Mouse (Mus musculus): Measurements from ENCODE around the gene Ppp1r14a. TPM values are rescaled to one million over a fixed set of nuclear protein-coding genes. Genes with fewer than 3 reads are reported as not detected.

Ppp1r14a gene
- polyA plus RNA-seq, 1 experiment from 2014 or later: 21.8 TPM

DNA sequence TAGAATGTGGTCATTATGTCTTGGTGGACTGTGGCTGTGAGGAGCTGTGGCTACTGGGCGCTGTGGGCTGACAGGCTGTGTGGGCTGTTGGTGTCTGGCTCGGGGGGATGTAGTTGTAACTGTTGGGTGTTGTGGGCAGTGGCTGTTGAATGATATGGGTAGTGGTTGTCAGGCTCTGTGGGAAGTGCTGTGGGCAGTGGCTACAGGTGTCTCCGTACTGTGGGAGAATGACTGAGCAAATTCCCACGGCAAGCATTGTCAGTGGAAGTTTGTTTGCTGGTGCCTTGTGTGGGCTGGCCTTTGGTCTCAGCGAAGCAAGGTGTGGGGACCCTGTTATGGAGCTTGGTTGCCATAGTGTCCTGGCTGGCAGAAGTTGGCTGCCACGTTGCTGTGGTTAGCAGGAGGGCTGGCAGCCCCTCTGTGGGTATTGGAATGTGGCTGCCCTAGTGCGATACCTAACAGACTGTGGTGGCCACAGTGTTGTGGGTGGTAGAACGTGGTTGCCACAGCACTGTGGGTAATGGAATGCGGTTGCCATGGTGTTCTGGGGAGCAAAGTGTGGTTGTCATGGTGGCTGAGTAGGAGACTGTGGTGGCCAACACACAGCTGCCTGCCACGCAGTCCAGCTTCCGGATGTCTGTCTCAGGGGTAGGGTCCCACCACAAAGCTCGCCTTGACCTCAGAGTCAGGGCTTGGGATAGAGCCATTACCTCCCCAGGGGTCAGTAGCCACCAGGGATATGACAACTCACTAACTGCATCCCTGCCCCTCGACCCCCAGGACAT, 25.9 kb downstream of the Ppp1r14a start:
- Histone ChIP-seq H3K27ac (ENCODE audit: low read depth, low read length) (no peak overlapping the region), H3K27me3 (ENCODE audit: control insufficient read depth, insufficient read depth, low read length) (no peaks in the 10 kb centered on the region), H3K4me1 (ENCODE audit: control insufficient read depth, insufficient read depth, low read length) (peaks cover 72% of the 10 kb centered on the region), H3K4me3 (ENCODE audit: low read depth, low read length) (no peak overlapping the region), H3K36me3 (ENCODE audit: control insufficient read depth, insufficient read depth, low read length) (peaks cover 5% of the 10 kb centered on the region), H3K4me2 (peak overlapping the region; percentile 9; the same call in 1 of the 2 replicates), H3K9ac (ENCODE audit: low read length) (no peak overlapping the region), H3K9me3 (ENCODE audit: control insufficient read depth, low read length) (no peaks in the 10 kb centered on the region)
- ATAC-seq (ENCODE audit: low FRiP score) (peak; percentile 33), DNase-seq (ENCODE audit: low spot score, missing footprints) (peak; percentile 93)
- 50% methylated on average over 13 of the region's 13 CpGs for WGBS

DNA sequence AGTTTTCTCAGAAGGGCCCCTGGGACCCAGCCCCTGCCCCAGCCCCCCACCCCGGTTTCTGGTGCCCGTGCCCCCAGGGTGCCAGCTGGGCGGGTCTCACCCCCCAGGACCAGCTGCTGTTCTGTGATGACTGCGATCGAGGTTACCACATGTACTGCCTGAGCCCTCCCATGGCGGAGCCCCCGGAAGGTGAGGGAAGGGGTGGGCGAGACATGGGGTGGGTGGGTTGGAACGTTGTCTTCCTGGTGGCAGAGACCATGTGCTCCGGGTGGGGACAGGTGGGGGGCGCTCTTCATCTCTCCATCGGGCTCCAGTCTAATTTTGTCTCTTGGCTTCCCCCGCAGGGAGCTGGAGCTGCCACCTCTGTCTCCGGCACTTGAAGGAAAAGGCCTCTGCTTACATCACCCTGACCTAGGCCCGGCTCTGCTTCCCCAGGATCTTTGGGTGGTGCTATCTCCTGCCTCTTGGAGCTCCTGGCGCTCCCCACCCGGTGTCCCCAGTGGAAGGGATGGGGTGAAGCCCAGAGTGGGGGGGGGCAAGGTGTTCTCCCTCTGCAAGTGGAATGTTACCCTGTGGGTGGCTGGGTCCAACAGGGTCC, 27.1 kb downstream of the Ppp1r14a start:
- H3K36me3 ChIP-seq (ENCODE audit: control insufficient read depth, insufficient read depth, low read length): peaks cover 5% of the 10 kb centered on the region; the same call in 1 of the 2 replicates
- H3K4me1 ChIP-seq (ENCODE audit: control insufficient read depth, insufficient read depth, low read length): peaks cover 78% of the 10 kb centered on the region
- H3K9me3 ChIP-seq (ENCODE audit: control insufficient read depth, low read length): no peaks in the 10 kb centered on the region
- ATAC-seq (ENCODE audit: low FRiP score) (no peak), DNase-seq (ENCODE audit: low spot score, missing footprints) (no peak)
- H3K27ac ChIP-seq (ENCODE audit: low read depth, low read length): peak overlapping the region; percentile 97
- H3K4me3 ChIP-seq (ENCODE audit: low read depth, low read length): no peak overlapping the region
- no peak overlapping the region for H3K4me2 ChIP-seq
- no peaks in the 10 kb centered on the region for H3K27me3 ChIP-seq (ENCODE audit: control insufficient read depth, insufficient read depth, low read length)
- 64% methylated on average over 17 of the region's 17 CpGs for WGBS
- peak overlapping the region; percentile 69; the same call in 1 of the 2 replicates for H3K9ac ChIP-seq (ENCODE audit: low read length)

DNA sequence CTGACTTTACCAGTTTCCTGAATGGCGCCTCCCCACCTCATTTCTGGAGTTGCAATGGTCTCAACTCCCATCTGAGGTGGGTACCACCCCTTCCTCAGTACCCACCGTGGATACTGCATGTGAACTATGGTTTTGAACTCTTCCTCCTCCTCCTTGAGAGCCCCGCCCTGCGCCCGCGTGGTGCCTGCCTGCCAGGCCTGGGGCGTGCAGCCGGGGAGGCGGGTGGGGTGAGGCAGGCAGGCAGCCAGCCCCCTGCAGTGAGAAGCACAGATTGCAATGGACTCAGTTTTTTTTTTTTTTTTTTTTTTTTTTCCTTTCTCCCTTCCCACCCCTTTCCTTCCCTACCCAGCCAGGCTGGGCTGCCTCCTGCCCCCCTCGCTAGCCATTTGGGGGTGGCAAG, 27.9 kb downstream of the Ppp1r14a start:
- DNase-seq (ENCODE audit: low spot score, missing footprints) (peak; percentile 94), ATAC-seq (ENCODE audit: low FRiP score) (peak; percentile 41)
- peak overlapping the region; percentile 69 for H3K9ac ChIP-seq (ENCODE audit: low read length)
- H3K4me3 ChIP-seq (ENCODE audit: low read depth, low read length): peak overlapping the region; percentile 9; the same call in 1 of the 2 replicates
- 6% methylated on average over 10 of the region's 10 CpGs for WGBS
- H3K4me1 ChIP-seq (ENCODE audit: control insufficient read depth, insufficient read depth, low read length): peaks cover 78% of the 10 kb centered on the region
- H3K27me3 ChIP-seq (ENCODE audit: control insufficient read depth, insufficient read depth, low read length): no peaks in the 10 kb centered on the region
- H3K36me3 ChIP-seq (ENCODE audit: control insufficient read depth, insufficient read depth, low read length): no peaks in the 10 kb centered on the region
- no peaks in the 10 kb centered on the region for H3K9me3 ChIP-seq (ENCODE audit: control insufficient read depth, low read length)
- peak overlapping the region; percentile 43 for H3K4me2 ChIP-seq
- H3K27ac ChIP-seq (ENCODE audit: low read depth, low read length): peak overlapping the region; percentile 97

DNA sequence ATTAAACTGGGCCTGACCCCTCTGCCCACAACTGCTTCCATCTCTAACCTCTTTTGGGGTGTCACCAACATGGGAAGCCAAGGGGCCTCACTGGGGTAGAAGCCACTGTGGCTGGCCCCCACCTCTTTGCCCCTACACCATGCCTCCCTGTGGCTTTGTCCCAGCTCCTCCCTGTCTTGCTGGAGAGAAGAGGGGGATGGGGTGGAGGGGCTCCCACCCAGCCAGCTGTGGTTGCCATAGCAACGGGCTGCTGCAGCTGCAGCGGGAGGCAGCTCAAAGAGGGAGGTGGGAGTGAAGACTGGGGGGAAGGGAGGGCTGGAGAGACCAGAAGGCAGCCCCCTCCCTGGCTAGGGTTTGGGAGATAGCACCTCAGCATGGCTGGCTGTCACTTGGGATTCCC, 28.4 kb downstream of the Ppp1r14a start:
- WGBS: 0% methylated on average over 2 of the region's 2 CpGs
- ATAC-seq (ENCODE audit: low FRiP score): peak; percentile 79
- H3K9ac ChIP-seq (ENCODE audit: low read length): peak overlapping the region; percentile 69
- H3K27ac ChIP-seq (ENCODE audit: low read depth, low read length): peak overlapping the region; percentile 97
- H3K4me1 ChIP-seq (ENCODE audit: control insufficient read depth, insufficient read depth, low read length): peaks cover 78% of the 10 kb centered on the region
- peak overlapping the region; percentile 43 for H3K4me2 ChIP-seq
- peak; percentile 97 for DNase-seq (ENCODE audit: low spot score, missing footprints)
- no peaks in the 10 kb centered on the region for H3K36me3 ChIP-seq (ENCODE audit: control insufficient read depth, insufficient read depth, low read length)
- H3K4me3 ChIP-seq (ENCODE audit: low read depth, low read length): peak overlapping the region; percentile 9; the same call in 1 of the 2 replicates
- H3K27me3 ChIP-seq (ENCODE audit: control insufficient read depth, insufficient read depth, low read length): no peaks in the 10 kb centered on the region
- no peaks in the 10 kb centered on the region for H3K9me3 ChIP-seq (ENCODE audit: control insufficient read depth, low read length)

DNA sequence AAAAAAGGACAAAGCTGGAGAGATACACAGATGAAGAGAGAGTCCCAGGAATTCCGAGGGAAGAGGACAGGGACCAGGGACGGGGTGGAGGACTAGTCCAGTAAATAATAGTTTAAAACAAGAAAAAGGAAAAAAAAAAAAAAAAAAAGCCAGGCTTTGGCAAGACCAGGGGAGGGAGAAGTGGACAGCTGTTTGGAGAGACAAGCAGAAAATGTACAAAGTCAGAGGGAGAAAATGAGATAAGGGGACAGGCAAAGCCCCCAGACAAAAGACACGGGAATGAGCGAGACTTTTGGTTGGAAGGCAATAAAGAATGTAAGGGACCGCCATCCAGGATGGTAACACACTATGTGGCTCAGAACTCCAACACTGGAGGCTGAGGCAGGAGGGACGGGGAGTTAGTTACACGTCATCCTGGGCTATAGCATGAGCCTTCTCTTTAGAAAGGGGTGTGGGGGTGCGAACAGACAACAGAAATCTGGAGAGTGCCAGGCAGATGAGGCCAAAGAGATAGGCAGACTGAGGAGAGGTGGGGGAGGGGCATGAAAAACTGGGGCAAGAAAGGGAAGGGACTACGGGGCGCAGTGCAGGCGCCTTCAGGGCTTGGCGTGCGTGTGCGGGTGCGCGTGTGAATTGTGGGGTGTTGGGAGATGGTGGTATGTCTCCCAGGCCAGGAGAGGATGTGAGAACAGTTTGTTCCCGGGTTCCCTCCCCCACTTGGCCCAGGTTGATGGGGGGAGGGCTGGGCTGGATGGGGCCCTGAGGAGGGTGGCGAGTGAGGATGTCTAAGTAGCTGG, 29.2 kb downstream of the Ppp1r14a start:
- 2% methylated on average over 18 of the region's 18 CpGs for WGBS
- peak overlapping the region; percentile 43 for H3K4me2 ChIP-seq
- H3K9ac ChIP-seq (ENCODE audit: low read length): peak overlapping the region; percentile 69
- no peaks in the 10 kb centered on the region for H3K27me3 ChIP-seq (ENCODE audit: control insufficient read depth, insufficient read depth, low read length)
- no peaks in the 10 kb centered on the region for H3K9me3 ChIP-seq (ENCODE audit: control insufficient read depth, low read length)
- peak overlapping the region; percentile 97 for H3K27ac ChIP-seq (ENCODE audit: low read depth, low read length)
- DNase-seq (ENCODE audit: low spot score, missing footprints): peak; percentile 93
- ATAC-seq (ENCODE audit: low FRiP score): peak; percentile 12; the same call in 1 of the 2 replicates
- peak overlapping the region; percentile 14; the same call in 1 of the 2 replicates for H3K4me3 ChIP-seq (ENCODE audit: low read depth, low read length)
- H3K4me1 ChIP-seq (ENCODE audit: control insufficient read depth, insufficient read depth, low read length): peaks cover 71% of the 10 kb centered on the region
- H3K36me3 ChIP-seq (ENCODE audit: control insufficient read depth, insufficient read depth, low read length): 0 out of 2 replicates have a peak, but pooled peaks cover 2% of the 10 kb centered on the region

DNA sequence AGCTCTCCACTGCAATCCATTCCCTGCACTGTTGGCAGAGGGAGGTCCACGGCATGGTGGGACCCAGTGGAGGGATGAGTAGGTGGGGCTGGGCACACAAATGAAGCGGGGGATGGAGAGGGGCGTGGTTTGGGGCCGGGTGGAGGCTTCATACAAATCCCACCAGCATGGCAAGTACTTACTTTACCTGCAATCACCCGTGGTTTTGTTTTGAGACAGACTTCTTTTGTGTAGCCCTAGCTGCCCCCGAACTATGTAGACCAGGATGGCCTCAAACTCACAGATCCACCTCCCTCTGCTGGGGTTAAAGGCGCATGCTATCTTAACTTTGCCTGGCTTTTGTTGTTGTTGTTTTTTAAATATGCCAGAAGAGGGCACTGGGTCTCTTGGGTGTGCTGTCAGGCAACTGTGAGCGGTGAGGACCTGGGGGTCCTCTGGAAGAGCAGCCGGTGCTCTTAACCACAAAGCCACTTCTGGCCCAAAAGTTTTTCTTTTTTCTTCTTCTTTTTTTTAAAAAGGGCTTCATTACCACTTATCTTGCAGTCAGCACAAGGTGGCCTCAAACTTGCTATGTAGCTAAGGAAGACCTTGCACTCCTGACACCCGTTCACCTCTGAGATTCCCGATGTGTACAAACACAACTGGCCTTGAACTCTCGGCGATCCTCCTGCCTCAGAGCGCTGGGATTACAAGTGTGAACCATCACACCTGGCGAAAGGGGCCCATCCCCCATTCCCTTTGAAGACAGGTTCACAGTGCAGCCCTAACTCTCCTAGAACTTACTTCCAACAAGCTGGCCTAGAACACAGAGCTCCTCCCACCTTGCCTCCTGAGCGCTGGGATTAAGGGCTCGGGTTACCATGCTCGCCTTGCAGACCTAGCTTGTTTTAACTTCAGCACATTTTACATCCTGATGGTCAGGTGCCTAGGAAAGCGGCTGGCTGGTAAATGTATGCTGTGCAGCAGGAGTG, 30.5 kb downstream of the Ppp1r14a start:
- peak overlapping the region; percentile 14; the same call in 1 of the 2 replicates for H3K4me3 ChIP-seq (ENCODE audit: low read depth, low read length)
- H3K9me3 ChIP-seq (ENCODE audit: control insufficient read depth, low read length): no peaks in the 10 kb centered on the region
- peak overlapping the region; percentile 43 for H3K4me2 ChIP-seq
- peak; percentile 17; the same call in 1 of the 2 replicates for ATAC-seq (ENCODE audit: low FRiP score)
- peak overlapping the region; percentile 97 for H3K27ac ChIP-seq (ENCODE audit: low read depth, low read length)
- H3K9ac ChIP-seq (ENCODE audit: low read length): peak overlapping the region; percentile 69
- peaks cover 2% of the 10 kb centered on the region; the same call in 1 of the 2 replicates for H3K36me3 ChIP-seq (ENCODE audit: control insufficient read depth, insufficient read depth, low read length)
- H3K4me1 ChIP-seq (ENCODE audit: control insufficient read depth, insufficient read depth, low read length): peaks cover 59% of the 10 kb centered on the region
- H3K27me3 ChIP-seq (ENCODE audit: control insufficient read depth, insufficient read depth, low read length): no peaks in the 10 kb centered on the region
- DNase-seq (ENCODE audit: low spot score, missing footprints): peak; percentile 89
- WGBS: 8% methylated on average over 19 of the region's 19 CpGs

DNA sequence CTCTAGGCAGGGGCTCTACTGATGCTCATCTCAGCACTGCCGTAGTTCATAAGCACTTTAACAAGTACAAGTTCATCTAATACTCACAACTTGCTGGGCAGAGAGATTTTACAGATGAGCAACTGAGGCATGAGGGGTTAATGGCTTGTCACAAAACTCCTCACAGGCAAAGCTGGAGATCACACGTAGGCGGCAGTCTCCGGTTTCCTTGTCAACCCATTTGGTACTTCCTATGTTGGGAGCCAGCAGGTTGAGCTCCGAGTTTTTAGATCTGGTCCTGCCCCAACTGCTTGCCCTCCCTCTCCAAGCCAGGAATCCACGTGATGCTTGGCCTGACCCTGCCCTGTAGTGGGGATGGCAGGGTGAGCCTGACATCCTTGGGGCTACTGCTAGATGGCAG, 38.0 kb downstream of the Ppp1r14a start:
- 89% methylated on average over 6 of the region's 6 CpGs for WGBS
- no peak for DNase-seq (ENCODE audit: low spot score, missing footprints)
- Histone ChIP-seq H3K27ac (ENCODE audit: low read depth, low read length) (no peak overlapping the region), H3K9ac (ENCODE audit: low read length) (no peak overlapping the region), H3K36me3 (ENCODE audit: control insufficient read depth, insufficient read depth, low read length) (peaks cover 4% of the 10 kb centered on the region; the same call in 1 of the 2 replicates), H3K4me2 (no peak overlapping the region), H3K9me3 (ENCODE audit: control insufficient read depth, low read length) (no peaks in the 10 kb centered on the region), H3K4me3 (ENCODE audit: low read depth, low read length) (no peak overlapping the region), H3K4me1 (ENCODE audit: control insufficient read depth, insufficient read depth, low read length) (no peaks in the 10 kb centered on the region), H3K27me3 (ENCODE audit: control insufficient read depth, insufficient read depth, low read length) (no peaks in the 10 kb centered on the region)
- no peak for ATAC-seq (ENCODE audit: low FRiP score)

DNA sequence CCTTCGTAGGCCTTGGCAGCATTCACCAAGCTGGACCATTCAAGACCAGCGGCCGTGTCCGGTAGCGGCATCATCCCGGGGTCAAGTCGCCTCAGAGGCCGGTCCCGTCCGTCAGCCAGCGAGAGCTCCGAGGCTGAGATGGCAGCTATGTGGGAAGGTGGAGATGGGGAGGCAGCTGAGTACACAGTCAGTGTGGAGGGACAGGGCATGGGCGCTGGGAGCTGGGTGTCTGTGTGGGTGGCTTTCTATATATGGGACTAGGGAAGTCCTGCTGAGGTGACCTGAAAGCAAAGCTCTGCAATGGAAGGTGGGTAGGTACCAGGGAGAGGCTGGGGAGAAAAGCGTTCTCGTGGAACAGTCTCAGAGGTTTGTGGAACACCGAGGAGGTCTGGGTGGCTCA, 39.9 kb downstream of the Ppp1r14a start:
- H3K4me3 ChIP-seq (ENCODE audit: low read depth, low read length): no peak overlapping the region
- H3K27me3 ChIP-seq (ENCODE audit: control insufficient read depth, insufficient read depth, low read length): no peaks in the 10 kb centered on the region
- no peak overlapping the region for H3K4me2 ChIP-seq
- H3K36me3 ChIP-seq (ENCODE audit: control insufficient read depth, insufficient read depth, low read length): peaks cover 2% of the 10 kb centered on the region; the same call in 1 of the 2 replicates
- H3K9me3 ChIP-seq (ENCODE audit: control insufficient read depth, low read length): no peaks in the 10 kb centered on the region
- H3K9ac ChIP-seq (ENCODE audit: low read length): no peak overlapping the region
- no peaks in the 10 kb centered on the region for H3K4me1 ChIP-seq (ENCODE audit: control insufficient read depth, insufficient read depth, low read length)
- no peak overlapping the region for H3K27ac ChIP-seq (ENCODE audit: low read depth, low read length)
- ATAC-seq (ENCODE audit: low FRiP score): no peak
- DNase-seq (ENCODE audit: low spot score, missing footprints): no peak
- 88% methylated on average over 16 of the region's 16 CpGs for whole genome bisulfite sequencing
